Mouse (Mus musculus) testis, adult 2 months (tissue): ENCODE results near the gene Lexm.

Experiments used
- CTCF ChIP-seq: fragments of 200-500 bp; IDR thresholded peaks from 2 replicates; pipeline ENCODE4 v1.5.1; 2012; ENCODE audit warnings: low read depth, mild to moderate bottlenecking, inconsistent platforms, low read length, moderate library complexity; ENCODE audit not compliant: control insufficient read depth, insufficient read depth, insufficient replicate concordance
- POLR2A ChIP-seq: fragments of 200-500 bp; IDR thresholded peaks from 2 replicates; pipeline ENCODE4 v1.6.1; 2012; ENCODE audit warnings: low read depth, mild to moderate bottlenecking, inconsistent platforms, low read length, moderate library complexity; ENCODE audit not compliant: control insufficient read depth

GRCm38 (mm10) chr4:106624271-106624670 is 7.2 kb upstream of the Lexm start:
- TF ChIP-seq CTCF = no peak
- TF ChIP-seq POLR2A = no peak
